Mouse (Mus musculus) liver, adult 2 months (tissue): ENCODE measurements around the gene Ube2l3.
"Not testable (repeated sequence)": the region's sequence is repeated elsewhere in the genome, so short reads cannot be mapped to it uniquely, and the experiment has no call there.

Experiments
- CTCF ChIP-seq: fragments of 200-500 bp; IDR thresholded peaks from 2 replicates; pipeline ENCODE4 v1.5.1; 2011; ENCODE audit warnings: low read depth, low read length, control low read depth
- POLR2A ChIP-seq: fragments of 200-500 bp; IDR thresholded peaks from 2 replicates; pipeline ENCODE4 v1.6.1; 2011; ENCODE audit warnings: low read length, control low read depth; ENCODE audit not compliant: insufficient read depth; ENCODE audit errors: extremely low read depth

DNA sequence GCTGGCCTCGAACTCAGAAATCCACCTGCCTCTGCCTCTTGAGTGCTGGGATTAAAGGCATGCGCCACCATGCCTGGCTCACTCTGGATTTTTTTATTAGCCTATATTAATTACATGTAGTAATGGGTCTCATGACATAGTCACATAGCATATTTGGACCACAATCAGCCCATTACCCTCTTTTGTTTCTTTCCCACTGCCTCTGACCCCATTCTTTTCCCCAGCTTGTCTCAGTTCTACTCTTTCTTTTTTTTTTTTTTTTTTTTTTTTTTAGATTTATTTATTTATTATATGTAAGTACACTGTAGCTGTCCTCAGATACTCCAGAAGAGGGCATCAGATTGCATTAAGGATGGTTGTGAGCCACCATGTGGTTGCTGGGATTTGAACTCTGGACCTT lies 29.1 kb upstream of the Ube2l3 start:
- TF ChIP-seq CTCF, POLR2A: not testable (repeated sequence)
